Mouse (Mus musculus) liver, adult (tissue): Measurements from ENCODE around the gene Tesk1.

Experiments
- GATA4 ChIP-seq: IDR thresholded peaks from 2 replicates; pipeline ENCODE4 v1.6.1; 2014; ENCODE audit warnings: mild to moderate bottlenecking, low read length; ENCODE audit not compliant: insufficient replicate concordance

The Tesk1 gene

GRCm38 (mm10) chr4:43441639-43442038 is at the start of gene Tesk1:
TSS of gene Tesk1 (plus strand) at chr4:43441939.
- TF ChIP-seq GATA4: no peak

- no peak; the same call in 1 of the 2 replicates for TF ChIP-seq GATA4
These were observed 47.3 kb upstream of the Tesk1 start for GRCm38 (mm10) chr4:43394345-43394891.

- TF ChIP-seq GATA4: no peak
These were observed 46.6 kb upstream of the Tesk1 start for GRCm38 (mm10) chr4:43395147-43395546.

DNA sequence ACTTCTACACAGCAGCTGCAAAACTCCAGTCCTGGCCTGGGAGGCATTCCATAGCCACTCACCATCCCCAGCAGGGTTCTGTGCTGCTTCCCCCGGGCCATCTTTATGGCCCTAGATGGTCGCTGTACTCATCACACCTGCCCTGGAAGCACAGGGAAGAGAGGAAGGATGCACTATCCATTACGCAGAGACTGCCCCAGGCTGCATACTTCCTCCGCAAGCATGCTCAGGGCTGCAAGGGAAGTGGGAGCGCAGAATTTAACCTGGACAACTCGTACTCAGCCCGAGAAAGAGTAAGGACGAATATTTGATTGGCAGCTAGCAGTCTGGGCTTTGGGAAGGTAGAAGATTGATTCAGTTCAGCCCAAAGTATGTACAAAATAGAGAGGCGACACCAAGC is 45.9 kb upstream of the Tesk1 start:
- no peak for TF ChIP-seq GATA4

DNA sequence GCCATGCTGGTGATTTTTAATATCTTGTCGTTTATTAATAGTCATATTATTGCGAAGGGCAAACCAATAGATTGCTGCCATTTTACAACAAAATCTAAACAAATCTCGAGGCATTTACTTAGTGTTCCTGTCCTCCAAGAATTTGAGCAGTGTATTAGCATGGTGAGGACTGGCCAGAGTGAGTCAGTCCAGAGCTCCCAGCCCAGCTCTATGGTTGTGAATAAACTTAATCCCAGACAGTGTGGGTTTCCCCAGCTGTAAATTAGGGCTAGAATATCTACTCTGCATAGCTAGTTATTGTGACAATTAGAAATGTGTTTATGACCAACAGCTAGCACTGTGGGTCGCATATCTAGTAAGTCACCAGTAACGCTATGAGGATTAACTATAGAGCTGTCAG is 45.4 kb upstream of the Tesk1 start:
- TF ChIP-seq GATA4: no peak

DNA sequence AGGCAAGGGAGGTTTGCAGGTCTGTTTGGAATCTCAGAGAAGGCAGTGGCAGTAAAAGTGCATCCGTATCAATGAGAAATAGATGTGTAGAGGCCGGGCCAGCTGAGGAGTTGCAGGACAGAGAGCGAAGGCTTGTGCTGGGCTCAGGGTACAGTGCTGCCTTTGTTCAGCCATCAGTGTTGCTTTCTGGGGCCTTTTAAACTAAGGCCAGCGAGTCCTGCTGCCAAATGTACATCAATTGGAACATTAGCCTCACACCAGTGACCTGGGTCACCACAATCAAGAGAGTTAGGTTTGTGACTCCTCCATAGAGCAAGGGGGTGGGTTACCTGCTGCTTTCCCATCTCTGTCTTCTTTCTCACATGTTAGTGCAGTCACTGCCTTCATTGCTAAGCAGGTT is 43.7 kb upstream of the Tesk1 start:
- TF ChIP-seq GATA4: no peak

GRCm38 (mm10) chr4:43398829-43399331 is 42.9 kb upstream of the Tesk1 start:
- no peak for TF ChIP-seq GATA4

GRCm38 (mm10) chr4:43399391-43400131 is 42.2 kb upstream of the Tesk1 start:
- no peak for TF ChIP-seq GATA4

GRCm38 (mm10) chr4:43400976-43401375 is 40.8 kb upstream of the Tesk1 start:
- TF ChIP-seq GATA4: no peak

DNA sequence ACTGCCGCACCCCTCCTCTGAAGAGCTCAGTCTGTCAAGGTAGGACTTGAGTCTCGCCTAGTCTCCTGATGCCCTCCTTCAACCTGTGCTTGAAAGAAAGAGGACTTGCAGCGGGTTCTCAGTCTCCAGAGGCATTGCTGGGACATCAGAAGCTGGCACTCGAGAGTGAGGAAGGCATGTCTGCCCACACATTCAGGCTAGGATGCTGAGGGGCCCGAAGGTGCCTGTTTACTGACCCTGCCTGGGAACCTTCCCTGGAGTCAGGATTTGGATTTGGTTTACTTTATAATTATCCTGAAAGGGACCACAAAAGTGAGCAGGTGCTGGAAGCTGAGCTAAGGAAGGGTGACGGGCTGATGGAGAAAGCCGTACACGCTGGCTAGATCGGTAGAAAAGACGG is 40.3 kb upstream of the Tesk1 start:
- TF ChIP-seq GATA4: no peak

DNA sequence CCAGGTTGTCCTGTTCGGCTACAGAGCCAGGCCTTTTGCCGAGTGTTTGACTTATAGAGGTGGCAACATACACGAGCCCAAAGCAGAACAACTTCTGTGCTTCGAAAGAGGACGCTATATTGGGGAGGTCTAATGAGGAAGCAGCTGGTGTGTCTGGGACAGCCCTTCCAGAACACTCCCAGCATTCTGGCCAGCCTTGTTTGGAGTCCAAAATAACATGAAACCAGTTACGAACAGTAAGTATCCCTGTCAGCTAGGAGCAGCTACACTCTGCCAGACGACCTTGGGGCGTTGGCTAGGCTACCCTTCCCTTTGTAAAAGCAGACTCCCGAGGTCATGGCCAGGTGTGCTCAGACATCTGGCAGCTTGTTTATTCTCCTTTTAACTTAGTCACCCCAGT is 39.5 kb upstream of the Tesk1 start:
- no peak for TF ChIP-seq GATA4

DNA sequence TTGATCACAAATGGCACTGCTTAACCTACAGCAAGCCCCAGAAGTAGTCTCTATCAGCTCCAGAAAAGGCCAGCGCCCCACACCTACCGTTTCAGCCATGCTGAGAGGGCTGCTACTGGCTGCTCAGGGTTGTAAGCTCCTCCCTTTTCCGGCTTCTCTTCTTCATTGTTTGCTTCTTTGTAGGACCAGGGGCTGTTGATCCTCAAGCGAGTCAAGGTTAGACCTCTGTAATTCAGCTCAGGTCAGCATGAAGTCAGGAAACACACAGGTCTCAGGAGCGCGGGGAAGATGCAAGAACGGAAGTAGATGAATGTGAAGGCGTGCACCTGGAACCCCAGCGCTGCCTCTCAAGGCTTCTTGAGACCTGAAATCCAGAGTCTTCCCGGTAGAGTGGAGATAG is 37.0 kb upstream of the Tesk1 start:
- no peak for TF ChIP-seq GATA4

DNA sequence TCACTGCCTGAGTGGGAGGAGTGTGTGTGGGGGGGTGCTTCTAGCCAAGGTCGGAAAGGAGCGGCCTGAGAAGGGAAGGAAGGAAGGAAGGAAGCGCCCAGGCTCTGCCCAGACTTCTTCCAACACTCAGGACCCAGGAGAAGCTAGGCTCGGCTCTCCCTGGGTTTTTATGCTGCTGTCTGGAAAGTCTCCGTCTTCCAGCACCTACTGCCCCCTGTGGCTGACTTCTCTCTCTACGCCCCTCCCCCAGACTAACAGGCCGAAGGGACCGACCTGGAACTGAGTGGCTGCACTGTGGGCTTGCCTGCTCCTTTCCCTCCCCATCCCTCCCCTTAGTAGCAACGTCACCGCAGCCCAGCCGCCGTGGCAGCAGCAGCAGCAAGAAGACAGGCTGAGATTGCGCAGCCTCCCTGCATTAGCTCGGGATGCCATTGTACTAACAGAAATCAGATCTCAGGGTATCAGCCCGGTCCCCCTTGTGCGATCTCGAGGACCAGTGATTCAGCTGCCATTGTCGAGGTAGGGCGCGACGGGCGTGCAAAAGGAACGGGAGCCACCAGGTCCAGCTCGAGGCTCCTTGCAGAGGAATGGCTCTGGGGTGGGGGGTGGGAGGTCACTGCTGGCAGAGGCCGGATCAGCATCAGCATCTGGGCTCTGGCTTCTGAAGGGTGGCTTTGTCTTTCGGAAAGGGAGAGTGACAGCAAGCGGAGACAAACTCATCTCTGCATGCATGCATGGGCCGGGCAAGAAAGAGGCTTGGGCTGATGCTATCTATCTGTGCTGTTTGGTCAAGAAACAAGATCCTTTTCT is 35.4 kb upstream of the Tesk1 start:
- TF ChIP-seq GATA4: no peak

DNA sequence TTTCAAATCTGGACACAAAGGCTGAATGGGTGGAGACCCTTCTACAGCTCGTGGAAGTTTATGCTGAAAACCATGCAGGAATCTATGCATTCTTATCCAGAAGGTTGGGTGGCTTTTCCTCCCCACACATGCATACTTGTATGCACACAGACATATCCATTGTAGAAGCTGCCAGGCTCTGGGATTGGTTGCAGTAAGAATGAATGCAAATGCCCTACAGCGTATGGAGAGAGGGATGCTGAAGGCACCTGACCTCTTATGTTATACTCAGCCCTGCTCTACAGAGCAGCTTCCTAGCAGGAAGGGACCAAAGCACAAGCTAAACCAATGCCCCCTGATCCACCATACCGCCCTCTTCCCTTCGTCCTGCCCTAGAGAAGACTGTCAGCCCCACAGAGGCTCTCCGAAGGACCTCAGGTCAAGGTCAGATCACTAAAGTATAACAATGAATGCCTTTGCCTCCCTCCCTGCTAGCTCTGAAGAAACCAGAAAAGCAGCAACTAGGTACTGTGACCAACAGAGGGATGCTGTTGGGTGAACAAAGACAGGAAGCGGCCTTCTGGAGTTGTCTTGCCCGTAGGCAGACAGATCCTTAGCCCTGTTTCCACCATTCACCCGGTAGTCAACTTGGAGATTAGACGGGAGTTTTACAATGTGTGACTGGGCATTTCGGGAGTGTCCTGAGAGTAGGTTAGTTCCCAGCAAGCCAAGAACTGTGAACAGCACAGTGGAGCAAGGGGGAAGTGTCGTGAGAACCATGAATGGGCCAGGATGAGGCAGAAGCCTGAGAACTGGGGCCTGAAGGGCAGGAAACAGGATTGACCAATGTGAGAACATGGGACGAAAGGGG is 34.4 kb upstream of the Tesk1 start:
- TF ChIP-seq GATA4: no peak

GRCm38 (mm10) chr4:43414761-43415160 is 27.0 kb upstream of the Tesk1 start:
- no peak for TF ChIP-seq GATA4
